Mouse (Mus musculus) CD4-positive, CD25-positive, alpha-beta regulatory T cell, adult 4 months (primary cell): ENCODE data around the gene Mbnl1. TPM values are rescaled to one million over a fixed set of nuclear protein-coding genes. Genes with fewer than 3 reads are reported as not detected.

Experiments used
- ATAC-seq: one replicate; pipeline ENCODE4 v1.8.0; 2017
- polyA plus RNA-seq, 2 experiments: library from polyadenylated mRNA; unstranded; fragments of 100-300 nt; shearing (Covaris generic); gene quantifications; one replicate each; pipeline ENCODE4 v1.2.1; 2017

Mbnl1 gene
- polyA plus RNA-seq, 2 experiments from 2014 or later, result 862 to 1,011 TPM

GRCm38 (mm10) chr3:60615057-60615606 is 142.5 kb downstream of the Mbnl1 start:
- no peak for ATAC-seq

GRCm38 (mm10) chr3:60615615-60616014 is 143.0 kb downstream of the Mbnl1 start:
- ATAC-seq, result peak; percentile 15

GRCm38 (mm10) chr3:60616147-60616546 is 143.5 kb downstream of the Mbnl1 start:
- ATAC-seq, result no peak

DNA sequence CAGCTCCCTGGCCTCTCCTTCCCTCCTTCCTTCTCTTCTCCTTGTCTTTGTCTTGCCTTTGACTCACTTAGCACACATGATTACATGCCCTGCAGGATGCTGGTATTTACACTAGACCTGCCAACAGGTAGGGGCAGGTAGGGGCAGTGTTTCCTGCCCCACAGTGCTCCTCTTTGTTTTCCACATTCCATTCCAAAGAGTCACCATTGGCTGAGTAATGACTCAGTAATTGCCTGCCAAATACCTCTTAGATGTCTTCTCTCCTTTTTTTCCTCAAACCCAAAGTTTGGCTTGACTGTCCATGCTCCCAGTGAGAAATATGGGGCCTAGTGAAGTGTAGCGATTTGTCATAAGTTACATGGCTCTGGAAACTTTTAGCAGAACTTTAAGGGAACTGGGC is 145.0 kb downstream of the Mbnl1 start:
- ATAC-seq, result no peak

DNA sequence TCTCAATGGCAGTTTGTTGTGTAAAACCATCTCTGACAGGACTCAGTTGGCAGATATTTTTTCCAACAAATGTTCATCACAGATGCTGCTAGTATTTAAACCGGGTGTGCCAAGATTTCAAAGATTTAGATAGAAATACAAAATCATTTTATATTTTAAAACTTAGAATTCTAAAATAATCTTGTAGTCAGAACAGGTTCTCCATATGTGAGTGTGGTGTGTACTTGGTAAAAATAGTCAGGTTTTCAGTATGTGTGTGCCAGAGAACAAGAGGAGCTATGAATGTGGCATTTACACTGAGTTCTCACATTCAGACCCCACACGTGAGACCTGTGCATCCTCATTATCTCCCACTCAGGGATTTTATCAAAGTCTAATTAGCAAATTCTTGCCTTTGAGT is 147.6 kb downstream of the Mbnl1 start:
- no peak for ATAC-seq

DNA sequence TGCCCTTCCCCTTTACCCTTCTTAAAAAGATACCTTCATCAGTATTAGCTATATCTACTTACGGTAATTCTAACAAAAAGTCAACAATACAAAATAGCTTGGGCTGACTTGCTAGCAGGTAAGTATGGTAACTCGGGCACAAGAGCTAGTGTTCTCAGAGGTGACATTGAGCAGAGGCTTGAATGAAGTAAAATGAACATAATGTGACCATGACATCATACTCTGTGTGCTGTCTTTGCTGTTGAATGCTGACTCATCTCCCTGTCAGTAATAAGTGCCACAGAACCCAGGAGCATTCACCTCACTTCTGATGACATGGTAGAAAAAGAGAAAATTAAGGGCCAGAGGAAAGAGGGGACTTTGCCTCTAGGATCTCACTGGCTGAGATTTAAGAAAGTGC is 158.6 kb downstream of the Mbnl1 start:
- ATAC-seq, result peak; percentile 20

DNA sequence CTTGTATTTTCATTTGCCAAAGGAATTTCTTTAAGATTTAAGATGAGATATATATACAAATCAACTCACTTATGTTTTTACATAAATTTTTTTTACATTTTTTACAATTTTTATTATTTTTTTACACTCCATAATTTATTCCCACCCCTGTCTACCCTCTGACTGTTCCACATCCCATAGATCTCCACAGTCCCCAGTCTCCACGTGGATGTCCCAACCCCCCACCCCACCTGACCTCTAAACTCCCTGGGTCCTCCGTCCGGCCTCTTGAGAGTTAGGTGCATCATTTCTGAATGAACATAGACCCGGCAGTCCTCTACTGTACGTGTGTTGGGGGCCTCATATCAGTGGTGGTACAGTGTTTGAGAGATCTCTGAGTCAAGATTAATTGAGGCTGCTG is 159.1 kb downstream of the Mbnl1 start:
- ATAC-seq, result no peak

DNA sequence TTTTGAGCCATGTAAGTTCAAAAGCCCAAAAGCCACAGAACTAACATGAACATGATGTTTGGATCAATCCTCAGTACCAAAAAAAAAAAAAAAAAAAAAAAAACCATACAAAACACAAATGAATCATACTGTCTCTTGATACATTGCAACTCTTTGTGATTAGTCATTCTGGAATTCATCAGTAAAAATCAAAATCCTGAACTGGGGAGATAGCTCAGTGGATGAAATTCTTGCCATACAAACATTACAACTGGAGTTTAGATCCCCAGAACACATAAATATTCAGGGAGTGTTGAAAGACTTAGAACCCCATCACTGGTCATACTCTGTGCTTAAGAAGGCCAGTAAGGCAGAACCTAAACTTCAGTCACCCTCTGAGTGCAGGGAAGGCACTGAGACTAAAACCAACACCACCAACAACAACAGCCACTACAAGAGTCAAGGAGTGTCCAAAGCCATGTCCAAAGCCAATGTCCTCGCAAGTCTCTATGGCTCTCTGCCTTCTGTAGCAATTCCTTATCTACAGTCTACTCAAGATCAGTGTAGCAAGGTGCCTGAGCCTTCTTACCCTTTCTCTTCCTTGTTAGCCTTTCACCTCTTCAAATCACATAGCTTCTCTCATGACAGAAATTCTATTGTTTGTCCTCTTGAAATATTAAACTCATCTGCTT is 160.3 kb downstream of the Mbnl1 start:
- peak; percentile 16 for ATAC-seq

DNA sequence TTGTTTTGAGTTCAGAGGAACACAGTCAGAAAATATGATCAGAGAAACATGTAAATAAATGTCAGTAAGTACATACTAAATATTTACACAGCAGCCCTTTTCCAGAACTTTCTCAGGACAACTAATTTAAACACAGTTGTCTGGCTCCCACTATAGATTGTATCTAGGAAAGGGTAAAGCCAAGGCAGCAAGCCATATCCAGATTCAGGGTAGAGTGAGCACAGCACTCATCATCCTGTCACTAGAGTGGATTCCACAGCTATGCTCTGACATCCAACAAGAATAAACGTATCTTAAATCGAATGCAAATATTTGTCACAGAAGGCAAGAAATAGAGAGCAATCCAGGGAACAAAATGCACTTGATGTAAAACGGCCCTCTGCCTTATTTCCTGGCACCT is 165.9 kb downstream of the Mbnl1 start:
- ATAC-seq, result no peak

DNA sequence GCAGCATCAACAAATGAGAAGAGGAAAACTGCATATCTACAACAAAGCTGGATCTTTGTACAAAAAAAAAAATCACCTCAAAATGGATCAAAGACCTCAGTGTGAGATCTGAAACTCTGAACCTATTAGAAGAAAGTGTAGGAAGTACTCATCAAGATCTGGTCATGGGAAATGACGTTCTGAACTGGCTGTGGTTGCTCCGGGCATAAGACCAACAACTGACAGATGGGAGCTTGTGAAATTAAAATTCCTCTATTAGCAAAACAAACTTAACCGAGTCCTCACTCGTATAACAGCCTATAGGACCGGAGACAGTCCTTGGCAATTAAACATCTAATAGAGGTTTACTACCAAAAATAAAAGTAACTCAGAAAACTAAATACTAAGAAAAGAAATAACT is 166.5 kb downstream of the Mbnl1 start:
- peak; percentile 58 for ATAC-seq

DNA sequence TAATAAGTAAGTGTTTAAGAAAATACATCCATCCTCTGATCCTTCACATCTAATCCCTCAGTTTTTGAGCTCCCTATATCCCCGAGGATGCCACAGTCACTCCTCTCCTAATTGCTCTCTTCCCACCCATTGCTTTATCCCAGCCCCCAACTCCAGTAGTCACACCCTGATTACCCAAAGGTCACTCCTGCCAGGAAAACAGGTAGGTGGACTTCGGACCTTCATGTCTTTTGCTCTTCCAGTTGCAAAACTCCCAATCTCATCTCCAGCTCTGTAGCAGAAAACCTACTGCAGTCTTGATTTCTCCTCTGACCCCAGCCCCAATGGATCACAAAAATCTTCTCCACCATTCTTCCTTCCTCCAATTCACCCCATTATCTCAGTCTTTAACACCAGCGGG is 169.6 kb downstream of the Mbnl1 start:
- no peak for ATAC-seq

DNA sequence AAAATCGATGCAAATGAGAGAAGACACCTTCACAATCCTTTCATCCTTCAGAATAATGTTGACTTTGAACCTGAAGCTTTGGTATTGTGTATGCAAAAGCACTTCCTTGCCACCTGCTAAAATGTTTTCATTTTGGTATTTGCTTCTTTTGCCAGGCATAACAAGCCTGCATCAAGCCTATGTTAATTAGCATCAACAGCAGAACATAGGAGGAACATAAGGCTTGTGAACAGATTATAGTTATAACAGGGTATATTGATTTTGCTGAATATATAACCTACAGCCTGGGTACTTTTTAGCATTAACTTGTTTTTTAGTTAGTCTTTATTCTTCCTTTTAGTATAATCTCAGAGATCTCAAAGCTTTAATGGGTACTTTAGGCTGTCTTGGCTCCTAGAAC is 172.9 kb downstream of the Mbnl1 start:
- no peak for ATAC-seq

DNA sequence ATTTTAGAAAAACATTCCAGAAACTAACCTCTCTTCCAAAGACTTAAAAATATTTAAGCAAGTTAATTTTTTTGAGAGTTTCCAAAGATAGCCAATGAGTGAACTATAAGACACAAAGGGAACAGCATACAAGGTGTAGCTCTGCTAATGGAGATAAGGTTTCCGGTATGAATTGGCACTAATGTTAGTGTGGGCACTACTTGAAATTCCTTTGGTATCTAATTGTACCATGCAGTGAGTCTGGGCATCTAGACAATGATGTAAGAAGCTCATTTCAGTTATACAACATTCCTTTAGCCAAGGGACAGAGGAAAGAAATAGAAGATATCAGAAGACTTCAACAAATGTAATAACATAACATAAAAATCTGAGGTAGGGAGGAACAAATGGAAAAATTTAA is 175.7 kb downstream of the Mbnl1 start:
- no peak for ATAC-seq

- no peak for ATAC-seq
Observed at GRCm38 (mm10) chr3:60660762-60661161, 188.1 kb downstream of the Mbnl1 start.
